Mouse (Mus musculus): ENCODE measurements around the gene Cep83. TPM values are rescaled to one million over a fixed set of nuclear protein-coding genes. Genes with fewer than 3 reads are reported as not detected.

Gene Cep83
- 24.4 and 28.4 TPM in 2 replicates for total RNA-seq (2014; rRNA removed)
- polyA plus RNA-seq (2015; fragmentation: Nextera tagmentation; extraction: Ambion mirVana): 15.2 and 17.9 TPM in 2 replicates

DNA sequence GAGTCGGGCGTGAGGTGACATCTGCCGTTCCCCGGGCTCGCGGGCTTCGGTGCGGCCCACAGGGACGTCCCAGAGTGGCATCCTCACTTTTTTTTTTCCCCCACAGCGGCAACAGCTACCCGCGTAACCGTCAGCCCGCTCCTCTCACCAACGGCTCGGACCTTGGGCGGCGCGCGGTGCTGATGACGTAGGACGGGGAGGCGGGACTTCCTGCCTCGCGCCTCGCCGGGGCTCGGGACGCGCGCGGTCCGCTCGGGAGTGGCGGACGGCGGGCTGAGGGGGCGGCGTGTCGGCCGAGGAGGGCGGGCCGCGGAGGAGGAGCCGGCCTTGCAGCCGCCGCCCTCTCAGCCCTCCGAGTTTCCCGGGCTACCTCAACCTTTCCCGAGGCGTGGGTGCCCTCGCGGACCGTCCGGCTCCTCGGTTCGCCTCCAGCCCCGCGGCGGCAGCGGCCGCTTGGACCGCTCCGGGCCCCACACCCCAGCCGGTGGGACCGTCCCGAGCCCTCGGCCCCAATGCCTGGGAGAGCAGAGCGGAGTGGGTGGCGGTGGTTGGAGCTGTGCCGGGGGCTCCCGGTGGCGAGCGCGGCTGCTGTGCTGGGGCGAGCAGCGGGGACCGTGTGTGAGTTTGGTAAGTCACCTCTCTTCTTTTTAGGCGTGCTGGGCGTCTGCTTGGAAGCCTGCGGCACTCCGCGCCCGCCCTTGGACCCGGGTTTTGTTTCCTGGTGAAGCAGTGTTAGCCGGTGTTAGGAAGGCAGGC is at the start of gene Cep83:
Gene Cep83 (plus strand): TSS at position 235 of the 756 bp plus-strand sequence.
- Histone ChIP-seq H3K9me3 (ENCODE audit: low read length) (no peaks in the 10 kb centered on the region), H3K36me3 (ENCODE audit: insufficient read depth) (no peaks in the 10 kb centered on the region), H3K4me1 (ENCODE audit: insufficient read depth) (peaks cover 13% of the 10 kb centered on the region; the same call in 1 of the 2 replicates), H3K4me3 (ENCODE audit: low read depth, low read length) (peak within 1 kb of the TSS; percentile 96), H3K9ac (peak within 1 kb of the TSS; percentile 78), H3K27ac (ENCODE audit: low read depth, low read length) (peak within 1 kb of the TSS; percentile 82), H3K4me2 (ENCODE audit: low read depth) (peak within 1 kb of the TSS; percentile 90), H3K27me3 (ENCODE audit: insufficient read depth, low read length) (no peaks in the 10 kb centered on the region)
- WGBS: 3% methylated on average over 79 of the region's 86 CpGs
- no peak for TF ChIP-seq CTCF (IDR thresholded peaks at IDR 0.05; ENCODE audit: low read depth)
- peak; percentile 97 for ATAC-seq
- peak; percentile 93 for DNase-seq

- 77% methylated on average over 5 of the region's 5 CpGs for WGBS
- H3K4me2 ChIP-seq (ENCODE audit: low read depth): no peak overlapping the region
- H3K4me1 ChIP-seq (ENCODE audit: insufficient read depth): no peaks in the 10 kb centered on the region
- no peak overlapping the region for H3K4me3 ChIP-seq (ENCODE audit: low read depth, low read length)
- no peak overlapping the region for H3K27ac ChIP-seq (ENCODE audit: low read depth, low read length)
- TF ChIP-seq CTCF (IDR thresholded peaks at IDR 0.05; ENCODE audit: low read depth): no peak
- H3K9me3 ChIP-seq (ENCODE audit: low read length): no peaks in the 10 kb centered on the region
- H3K36me3 ChIP-seq (ENCODE audit: insufficient read depth): no peaks in the 10 kb centered on the region
- no peak overlapping the region for H3K9ac ChIP-seq
- H3K27me3 ChIP-seq (ENCODE audit: insufficient read depth, low read length): no peaks in the 10 kb centered on the region
- ATAC-seq: no peak
- no peak for DNase-seq
Measured at GRCm38 (mm10) chr10:94639281-94639680, 49.2 kb upstream of the Cep83 start.

DNA sequence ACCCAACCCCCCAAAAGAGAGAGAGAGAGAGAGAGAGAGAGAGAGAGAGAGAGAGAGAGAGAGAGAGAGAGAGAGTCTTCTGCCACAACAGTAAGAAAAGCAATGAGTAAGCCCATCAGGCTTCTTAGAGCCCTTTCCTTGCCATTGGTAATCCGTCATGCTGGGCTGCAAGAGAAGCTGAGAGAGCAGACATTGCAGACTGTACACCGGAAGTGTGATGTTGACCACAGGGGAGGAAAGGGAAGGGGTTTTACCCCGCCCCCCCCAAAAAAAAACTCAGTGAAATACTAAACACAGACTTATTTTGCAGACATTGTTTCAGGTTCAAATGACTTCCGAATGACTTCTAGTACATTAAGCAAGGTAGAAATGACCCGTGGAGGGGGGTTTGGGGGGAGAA is 48.4 kb upstream of the Cep83 start:
- Histone ChIP-seq H3K4me2 (ENCODE audit: low read depth) (no peak overlapping the region), H3K27me3 (ENCODE audit: insufficient read depth, low read length) (no peaks in the 10 kb centered on the region), H3K9me3 (ENCODE audit: low read length) (no peaks in the 10 kb centered on the region), H3K9ac (no peak overlapping the region), H3K36me3 (ENCODE audit: insufficient read depth) (no peaks in the 10 kb centered on the region), H3K4me1 (ENCODE audit: insufficient read depth) (no peaks in the 10 kb centered on the region), H3K4me3 (ENCODE audit: low read depth, low read length) (no peak overlapping the region), H3K27ac (ENCODE audit: low read depth, low read length) (no peak overlapping the region)
- ATAC-seq (no peak), DNase-seq (no peak)
- TF ChIP-seq CTCF (IDR thresholded peaks at IDR 0.05; ENCODE audit: low read depth): no peak
- 79% methylated on average over 5 of the region's 5 CpGs for WGBS

GRCm38 (mm10) chr10:94664036-94664435 is 24.4 kb upstream of the Cep83 start:
- Histone ChIP-seq H3K4me3 (ENCODE audit: low read depth, low read length) (no peak overlapping the region), H3K4me1 (ENCODE audit: insufficient read depth) (no peaks in the 10 kb centered on the region), H3K9me3 (ENCODE audit: low read length) (no peaks in the 10 kb centered on the region), H3K27ac (ENCODE audit: low read depth, low read length) (no peak overlapping the region), H3K27me3 (ENCODE audit: insufficient read depth, low read length) (no peaks in the 10 kb centered on the region), H3K36me3 (ENCODE audit: insufficient read depth) (no peaks in the 10 kb centered on the region), H3K4me2 (ENCODE audit: low read depth) (no peak overlapping the region), H3K9ac (no peak overlapping the region)
- ATAC-seq (no peak), DNase-seq (no peak)
- WGBS: 54% methylated on average over 3 of the region's 3 CpGs
- TF ChIP-seq CTCF (IDR thresholded peaks at IDR 0.05; ENCODE audit: low read depth): no peak

DNA sequence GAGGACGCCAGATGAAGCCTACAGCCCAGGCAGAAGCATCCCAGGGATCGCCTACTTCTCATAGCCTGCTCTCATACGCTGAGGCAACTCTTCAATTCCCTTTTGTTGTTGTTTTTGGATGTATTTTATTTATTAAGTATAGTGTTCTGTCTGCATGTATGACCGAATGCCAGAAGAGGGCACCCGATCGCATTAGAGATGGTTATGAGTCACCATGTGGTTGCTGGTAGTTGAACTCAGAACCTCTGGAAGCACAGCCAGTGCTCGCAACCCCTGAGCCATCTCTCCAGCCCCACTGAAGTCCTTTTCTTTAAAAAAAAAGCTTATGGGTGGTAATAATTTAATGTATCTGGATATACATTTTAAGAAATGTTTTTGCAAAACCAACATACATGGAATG is 24.0 kb upstream of the Cep83 start:
- Histone ChIP-seq H3K4me3 (ENCODE audit: low read depth, low read length) (no peak overlapping the region), H3K9me3 (ENCODE audit: low read length) (no peaks in the 10 kb centered on the region), H3K9ac (no peak overlapping the region), H3K27me3 (ENCODE audit: insufficient read depth, low read length) (no peaks in the 10 kb centered on the region), H3K4me1 (ENCODE audit: insufficient read depth) (no peaks in the 10 kb centered on the region), H3K36me3 (ENCODE audit: insufficient read depth) (no peaks in the 10 kb centered on the region), H3K4me2 (ENCODE audit: low read depth) (no peak overlapping the region), H3K27ac (ENCODE audit: low read depth, low read length) (no peak overlapping the region)
- DNase-seq (no peak), ATAC-seq (no peak)
- TF ChIP-seq CTCF (IDR thresholded peaks at IDR 0.05; ENCODE audit: low read depth): no peak
- WGBS: 94% methylated on average over 7 of the region's 7 CpGs

- no peak for ATAC-seq
- Histone ChIP-seq H3K4me3 (ENCODE audit: low read depth, low read length) (no peak overlapping the region), H3K4me2 (ENCODE audit: low read depth) (no peak overlapping the region), H3K27me3 (ENCODE audit: insufficient read depth, low read length) (no peaks in the 10 kb centered on the region), H3K9ac (no peak overlapping the region), H3K4me1 (ENCODE audit: insufficient read depth) (no peaks in the 10 kb centered on the region), H3K36me3 (ENCODE audit: insufficient read depth) (no peaks in the 10 kb centered on the region), H3K9me3 (ENCODE audit: low read length) (no peaks in the 10 kb centered on the region), H3K27ac (ENCODE audit: low read depth, low read length) (no peak overlapping the region)
- no peak for TF ChIP-seq CTCF (IDR thresholded peaks at IDR 0.05; ENCODE audit: low read depth)
- DNase-seq: no peak
Measured at GRCm38 (mm10) chr10:94668147-94668546, 20.3 kb upstream of the Cep83 start.

DNA sequence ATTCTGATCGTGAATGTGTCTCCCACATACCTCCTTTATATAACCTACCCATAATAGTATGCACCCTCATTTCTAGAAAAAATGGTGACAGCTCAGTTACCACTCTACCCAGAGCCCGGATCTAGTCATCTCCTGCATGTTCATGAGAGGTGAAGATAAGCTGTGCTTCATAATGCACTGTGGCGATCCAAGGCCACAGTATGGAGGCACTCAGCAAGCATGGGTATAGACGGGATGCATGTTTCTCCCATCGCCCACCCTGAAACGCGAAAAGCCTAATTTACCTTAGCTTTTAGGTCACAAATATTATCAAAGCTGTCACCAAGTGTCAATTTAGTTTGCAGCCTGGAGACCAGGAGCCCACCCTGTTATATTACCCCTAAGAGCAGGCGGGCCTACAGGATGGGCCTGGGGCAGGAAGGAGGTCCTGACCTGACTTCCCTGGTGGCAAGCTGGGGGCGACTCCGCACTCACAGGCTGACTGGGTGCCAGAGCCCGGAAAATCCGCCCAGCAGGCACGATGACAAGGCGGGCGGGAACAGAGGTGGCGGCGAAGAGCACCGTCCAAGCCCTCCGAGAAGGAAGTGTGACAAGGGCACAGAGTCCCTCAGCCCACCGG is 544 bp upstream of the Cep83 start:
- H3K4me3 ChIP-seq (ENCODE audit: low read depth, low read length): peak overlapping the region; percentile 96
- DNase-seq (no peak), ATAC-seq (peak; percentile 69)
- no peaks in the 10 kb centered on the region for H3K27me3 ChIP-seq (ENCODE audit: insufficient read depth, low read length)
- no peaks in the 10 kb centered on the region for H3K36me3 ChIP-seq (ENCODE audit: insufficient read depth)
- no peaks in the 10 kb centered on the region for H3K9me3 ChIP-seq (ENCODE audit: low read length)
- 4% methylated on average over 20 of the region's 20 CpGs for WGBS
- H3K4me1 ChIP-seq (ENCODE audit: insufficient read depth): peaks cover 13% of the 10 kb centered on the region; the same call in 1 of the 2 replicates
- peak; percentile 6; the same call in 1 of the 2 replicates for TF ChIP-seq CTCF (IDR thresholded peaks at IDR 0.05; ENCODE audit: low read depth)
- H3K27ac ChIP-seq (ENCODE audit: low read depth, low read length): peak overlapping the region; percentile 82
- H3K4me2 ChIP-seq (ENCODE audit: low read depth): peak overlapping the region; percentile 90
- peak overlapping the region; percentile 78 for H3K9ac ChIP-seq

All from forebrain, postnatal 0 days (tissue).